Mouse (Mus musculus) heart, postnatal 10 days (tissue): Measurements from ENCODE around the gene 9130213A22Rik. TPM values are rescaled to one million over a fixed set of nuclear protein-coding genes. Genes with fewer than 3 reads are reported as not detected.

Experiments used
- DNase-seq, 2 experiments: peaks; one replicate each; pipeline ENCODE4 v3.0.0; 2021
- intact Hi-C: fragments of 180-260 bp; cut with DNase I; formaldehyde crosslinking; loops from one replicate; pipeline ENCODE4 v1.15.1; 2025
- total RNA-seq, 2 experiments: library from RNA; stranded (reverse); gene quantifications; 2 replicates each; pipeline ENCODE4 v1.2.3; 2021

Gene 9130213A22Rik
- total RNA-seq, 2 experiments from 2014 or later: 0.42 to 0.60 TPM

DNA sequence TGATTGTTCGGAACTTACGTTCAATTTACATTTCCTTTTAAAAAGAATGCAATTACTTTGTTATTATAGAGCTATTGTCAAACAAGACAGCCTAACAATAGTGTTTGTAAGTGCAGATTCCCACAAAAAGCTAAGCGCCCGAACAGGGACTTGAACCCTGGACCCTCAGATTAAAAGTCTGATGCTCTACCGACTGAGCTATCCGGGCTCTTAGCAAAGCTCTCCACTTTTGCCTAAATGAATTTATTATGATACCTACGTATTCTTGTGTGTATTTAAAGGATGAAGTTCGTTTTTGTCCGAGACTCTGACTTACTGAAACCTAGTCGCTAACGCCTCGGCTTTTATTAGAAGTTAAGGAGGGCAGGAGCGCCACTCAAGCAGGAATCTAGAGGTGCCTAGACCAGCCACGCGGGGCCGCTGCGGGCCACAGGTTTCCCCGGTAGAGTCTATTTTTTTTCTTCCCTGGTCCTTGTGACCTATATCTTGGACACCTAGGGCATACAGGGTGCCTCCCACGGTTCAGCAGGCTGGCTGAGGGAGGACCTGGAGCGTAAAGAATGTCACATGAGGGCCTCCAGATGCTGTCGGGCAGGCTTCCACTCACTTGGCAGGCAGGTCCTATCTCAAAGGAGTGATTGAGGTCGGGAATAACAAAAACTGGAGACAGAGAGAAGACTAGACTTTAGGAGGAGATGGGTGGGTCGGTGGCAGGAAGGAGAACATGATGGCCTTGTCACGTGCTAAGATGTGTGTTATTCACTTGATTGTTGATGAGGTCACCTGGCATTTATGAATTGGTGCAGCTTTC lies 2.9 kb upstream of the 9130213A22Rik start:
- peak; percentile 87 to 88 for DNase-seq
- intact Hi-C loops: loop anchor here (1.0 to 5.0 kb wide), 2 partner anchors 25 to 247 kb away; no protein-coding TSS in a partner anchor

DNA sequence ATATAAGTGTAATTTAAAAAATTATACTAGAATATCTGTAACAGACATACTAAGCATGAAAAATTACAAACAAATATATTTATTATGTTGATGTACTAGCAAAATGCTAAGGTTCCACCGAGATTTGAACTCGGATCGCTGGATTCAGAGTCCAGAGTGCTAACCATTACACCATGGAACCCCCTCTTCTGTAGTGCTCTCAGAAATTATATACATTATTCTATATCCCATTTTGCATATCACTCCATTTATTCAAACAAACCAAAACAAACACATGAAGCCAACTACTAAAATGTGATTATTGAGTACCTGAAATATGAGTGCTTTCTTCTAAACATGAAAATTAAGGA lies 2.1 kb upstream of the 9130213A22Rik start:
- intact Hi-C loops: loop anchor here (1.0 kb wide), 2 partner anchors 61 to 84 kb away; no protein-coding TSS in a partner anchor
- peak; percentile 77 to 81 for DNase-seq

DNA sequence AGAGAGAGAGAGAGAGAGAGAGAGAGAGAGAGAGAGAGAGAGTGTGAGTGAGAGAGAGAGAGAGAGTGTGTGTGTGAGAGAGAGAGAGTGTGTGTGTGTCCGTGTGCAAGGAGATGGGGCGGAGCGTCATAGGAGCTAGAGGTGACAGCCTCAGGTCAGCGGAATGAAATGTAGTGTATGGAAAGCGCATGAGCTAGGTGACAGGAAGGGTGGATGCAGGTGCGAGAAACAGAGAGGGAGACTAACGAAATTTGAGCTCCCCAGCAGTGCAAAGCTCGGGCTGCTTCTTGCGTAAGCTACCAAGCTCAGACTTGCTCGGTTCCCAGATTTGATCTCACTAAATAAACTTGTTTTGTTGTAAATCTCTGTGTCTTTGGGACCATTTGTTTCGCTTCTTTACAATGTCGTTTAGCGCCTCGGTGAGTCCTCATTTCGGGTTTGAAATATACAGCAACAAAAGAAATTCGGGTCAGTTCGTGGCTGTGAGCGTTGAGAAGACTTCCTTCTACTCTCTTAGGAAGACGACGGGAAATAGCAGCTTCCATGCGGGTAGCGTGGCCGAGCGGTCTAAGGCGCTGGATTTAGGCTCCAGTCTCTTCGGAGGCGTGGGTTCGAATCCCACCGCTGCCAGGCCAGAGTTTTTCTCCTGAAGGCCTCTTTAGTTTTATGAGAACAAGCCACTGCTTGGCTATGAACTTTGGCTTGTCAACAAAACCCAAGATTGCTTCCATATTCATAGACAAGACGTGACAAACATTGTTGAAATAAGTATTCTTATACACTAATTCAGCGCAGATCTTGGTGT lies 1.5 kb upstream of the 9130213A22Rik start:
- intact Hi-C loops: loop anchor here (1.0 to 2.0 kb wide), 3 partner anchors 35 to 84 kb away; partner anchors contain the start of gene Vamp2
- peak; percentile 92 to 94 for DNase-seq

DNA sequence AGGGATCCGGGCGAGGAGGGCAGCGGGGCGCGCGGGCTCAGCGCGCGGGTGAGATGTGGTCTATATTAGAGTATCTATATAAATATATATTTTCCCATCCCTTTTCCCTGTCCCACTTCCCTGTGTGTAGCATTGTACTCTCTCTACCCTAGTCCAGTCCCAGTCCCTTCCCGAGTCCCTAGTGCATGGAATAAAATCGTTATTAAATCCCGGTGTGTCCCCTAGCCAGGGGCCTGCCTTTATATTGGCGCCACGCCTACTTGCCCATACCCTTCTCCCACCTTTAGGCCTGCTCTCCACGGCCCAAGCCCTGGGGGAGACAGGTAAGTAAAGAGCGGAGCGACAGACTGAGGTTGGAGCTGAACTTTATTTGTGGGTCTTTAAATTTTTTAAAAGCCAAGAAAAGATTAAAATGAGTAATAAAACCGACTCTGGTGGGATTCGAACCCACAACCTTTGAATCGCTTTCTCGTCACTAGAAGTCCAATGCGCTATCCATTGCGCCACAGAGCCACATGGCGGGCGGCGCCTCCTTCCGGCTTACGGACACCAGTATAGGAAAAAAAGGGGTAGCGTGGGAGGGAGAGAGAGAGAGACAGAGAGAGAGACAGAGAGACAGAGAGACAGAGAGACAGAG lies 785 bp upstream of the 9130213A22Rik start:
- intact Hi-C loops: loop anchor here (2.0 kb wide), 1 partner anchor 34 kb away; the partner anchor contains the start of gene Vamp2
- DNase-seq: peak; percentile 93 to 95

DNA sequence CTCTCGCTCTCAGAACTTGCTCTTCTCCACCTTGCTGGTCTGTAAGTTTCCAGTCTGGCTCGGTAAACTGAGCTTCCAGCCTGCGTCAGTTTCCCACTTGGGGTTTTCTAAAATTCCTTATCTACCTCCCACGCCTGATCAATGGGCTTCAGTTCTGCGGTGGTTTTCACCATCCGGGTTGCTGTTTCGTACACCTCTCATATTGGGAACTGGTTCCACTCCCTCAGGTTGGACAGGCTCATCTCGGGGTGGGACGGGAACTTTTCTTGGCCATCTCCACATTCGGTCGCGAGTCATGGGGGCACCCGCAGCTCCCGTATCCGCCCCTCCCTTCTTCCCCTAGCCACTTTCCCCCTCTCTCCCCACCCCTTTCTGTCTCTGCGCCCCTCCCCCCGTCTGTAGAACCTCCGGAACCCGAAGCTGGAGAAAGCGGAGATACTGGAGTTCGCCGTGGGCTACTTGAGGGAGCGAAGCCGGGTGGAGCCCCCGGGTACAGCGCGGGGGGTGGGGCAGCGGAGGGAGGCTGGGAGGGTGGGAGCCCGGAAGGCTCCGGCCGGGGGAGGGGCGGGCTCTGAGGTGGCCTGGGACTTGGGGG lies 551 bp downstream of the 9130213A22Rik start:
- no peak for DNase-seq
- intact Hi-C loops: loop anchor here (1.0 to 2.0 kb wide), 2 partner anchors 33 to 55 kb away; partner anchors contain the start of gene Vamp2

DNA sequence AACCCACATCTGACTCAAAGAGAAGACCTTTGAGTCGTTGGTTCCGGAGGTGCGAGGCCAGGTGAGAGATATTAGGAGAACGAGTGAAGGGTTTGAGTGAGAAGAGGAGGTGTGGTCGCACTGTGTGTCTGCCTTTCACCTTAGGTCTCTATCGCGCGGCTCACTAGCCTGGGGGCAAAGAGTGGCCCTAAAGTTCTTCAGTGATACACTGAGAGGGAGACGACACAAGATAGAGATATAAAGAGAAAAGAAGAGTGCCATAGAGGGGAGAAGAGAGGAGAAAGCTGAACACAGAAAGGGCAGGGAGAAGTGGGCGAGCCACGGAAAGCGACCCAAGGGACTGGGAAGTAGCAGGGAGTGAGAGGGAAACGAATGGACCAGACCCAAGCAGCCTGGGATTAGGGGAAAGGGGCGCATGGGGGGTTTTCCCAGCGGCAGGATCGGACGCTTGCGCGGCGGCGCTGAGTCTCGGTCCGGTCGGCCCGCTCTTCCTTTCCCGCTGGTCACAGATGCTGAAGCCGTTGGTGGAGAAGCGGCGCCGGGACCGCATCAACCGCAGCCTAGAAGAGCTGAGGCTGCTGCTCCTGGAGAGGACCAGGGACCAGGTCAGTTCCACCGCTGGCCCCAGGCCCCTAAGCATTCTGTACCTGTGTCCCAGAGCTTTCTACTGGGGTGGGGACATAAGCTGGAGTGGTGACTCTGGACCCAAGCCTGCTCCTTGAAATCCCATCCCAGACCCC lies 1.2 kb downstream of the 9130213A22Rik start:
- peak; percentile 57 to 58 for DNase-seq
- intact Hi-C loops: no loop called here

DNA sequence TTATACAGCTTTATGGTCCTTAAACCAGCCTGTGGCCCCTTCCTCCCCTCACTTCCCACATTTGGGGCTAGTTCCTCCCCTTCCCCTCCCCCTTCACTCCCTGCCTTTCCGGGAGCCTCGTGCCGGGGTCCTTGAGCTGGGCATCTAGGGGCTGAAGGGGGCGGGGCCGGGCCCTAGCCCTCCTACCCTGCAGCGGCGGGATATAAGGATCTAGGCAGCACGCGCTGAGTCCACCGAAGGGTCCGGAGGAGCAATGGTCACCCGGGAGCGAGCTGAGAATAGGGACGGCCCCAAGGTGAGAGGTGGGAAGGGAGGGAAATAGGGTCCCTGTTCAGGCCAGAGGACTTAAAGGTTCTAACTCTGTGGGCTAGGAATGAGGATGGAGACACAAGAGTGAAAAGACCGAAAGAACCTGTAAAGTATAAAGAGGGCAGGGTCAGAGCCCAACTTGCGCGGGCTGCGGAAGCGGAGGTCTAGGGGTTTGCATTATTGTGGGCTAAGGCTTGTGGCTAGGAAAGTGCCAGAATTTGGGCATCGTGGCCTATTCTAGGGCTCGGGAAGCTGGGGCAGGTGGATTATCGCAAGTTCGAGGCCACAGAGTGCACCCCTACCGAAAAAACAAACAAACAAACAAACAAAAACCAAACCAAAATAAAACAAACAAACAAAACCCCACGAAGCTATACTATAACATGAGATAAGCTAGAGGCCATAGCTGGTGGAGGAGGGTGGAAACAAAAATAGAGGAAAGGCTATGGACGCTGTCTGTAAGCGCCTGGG lies 2.0 kb downstream of the 9130213A22Rik start, which contains the start of gene Hes7:
Gene Hes7 (plus strand): TSS at position 184 of the 780 bp plus-strand sequence.
- DNase-seq: no peak
- intact Hi-C loops: no loop called here

DNA sequence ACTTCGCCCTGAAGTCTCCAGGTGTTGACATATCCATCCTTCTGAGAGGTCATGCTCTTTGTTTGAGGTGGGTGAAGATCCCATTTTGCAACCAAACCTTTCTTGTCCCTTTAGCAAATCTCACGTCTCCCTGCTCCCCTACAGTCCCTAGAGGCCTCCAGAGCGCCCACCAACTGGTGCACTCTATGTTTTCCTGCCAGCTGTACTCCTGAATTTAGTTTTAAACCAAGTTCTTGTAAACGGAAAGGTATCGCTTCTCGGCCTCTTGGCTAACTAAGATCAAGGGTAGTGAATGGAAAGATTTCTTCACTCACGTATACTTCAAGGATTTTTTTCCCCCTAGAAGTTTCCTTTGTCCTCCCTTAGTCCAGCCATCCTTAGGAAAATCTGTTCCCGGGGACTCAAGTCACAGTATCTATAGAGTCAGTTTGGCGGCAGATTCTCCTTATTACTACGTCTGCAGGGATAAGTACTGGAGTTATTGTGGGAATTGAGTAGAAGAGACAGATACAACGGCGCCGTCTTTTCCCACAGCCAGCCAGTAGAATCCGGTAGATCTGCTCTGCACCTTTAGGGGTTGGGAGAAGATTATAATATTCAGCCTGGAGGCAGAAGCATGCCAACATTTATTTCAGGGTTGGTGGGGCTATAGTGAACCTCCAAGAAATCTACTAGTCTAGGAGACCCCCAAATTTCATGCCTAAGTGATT lies 2.8 kb downstream of the 9130213A22Rik start:
- intact Hi-C loops: no loop called here
- DNase-seq: no peak

DNA sequence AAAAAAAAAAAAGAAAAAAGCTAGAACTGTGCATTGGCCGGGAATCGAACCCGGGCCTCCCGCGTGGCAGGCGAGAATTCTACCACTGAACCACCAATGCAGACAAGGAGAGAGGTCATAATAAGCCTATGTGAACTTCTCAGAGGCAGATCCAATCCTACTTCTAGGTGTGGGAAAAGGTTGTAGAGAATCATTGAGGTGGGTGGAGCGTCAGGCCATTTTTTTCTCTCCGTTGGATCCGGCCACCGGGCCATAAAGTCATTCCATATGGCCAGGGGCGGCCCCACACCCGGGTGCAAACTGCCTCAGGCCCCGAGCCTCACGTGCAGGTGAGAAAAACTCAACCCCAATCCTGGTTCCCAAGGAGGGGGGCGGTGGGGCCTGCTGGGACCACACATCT lies 3.6 kb downstream of the 9130213A22Rik start:
- intact Hi-C loops: no loop called here
- DNase-seq: peak; percentile 92 to 95

DNA sequence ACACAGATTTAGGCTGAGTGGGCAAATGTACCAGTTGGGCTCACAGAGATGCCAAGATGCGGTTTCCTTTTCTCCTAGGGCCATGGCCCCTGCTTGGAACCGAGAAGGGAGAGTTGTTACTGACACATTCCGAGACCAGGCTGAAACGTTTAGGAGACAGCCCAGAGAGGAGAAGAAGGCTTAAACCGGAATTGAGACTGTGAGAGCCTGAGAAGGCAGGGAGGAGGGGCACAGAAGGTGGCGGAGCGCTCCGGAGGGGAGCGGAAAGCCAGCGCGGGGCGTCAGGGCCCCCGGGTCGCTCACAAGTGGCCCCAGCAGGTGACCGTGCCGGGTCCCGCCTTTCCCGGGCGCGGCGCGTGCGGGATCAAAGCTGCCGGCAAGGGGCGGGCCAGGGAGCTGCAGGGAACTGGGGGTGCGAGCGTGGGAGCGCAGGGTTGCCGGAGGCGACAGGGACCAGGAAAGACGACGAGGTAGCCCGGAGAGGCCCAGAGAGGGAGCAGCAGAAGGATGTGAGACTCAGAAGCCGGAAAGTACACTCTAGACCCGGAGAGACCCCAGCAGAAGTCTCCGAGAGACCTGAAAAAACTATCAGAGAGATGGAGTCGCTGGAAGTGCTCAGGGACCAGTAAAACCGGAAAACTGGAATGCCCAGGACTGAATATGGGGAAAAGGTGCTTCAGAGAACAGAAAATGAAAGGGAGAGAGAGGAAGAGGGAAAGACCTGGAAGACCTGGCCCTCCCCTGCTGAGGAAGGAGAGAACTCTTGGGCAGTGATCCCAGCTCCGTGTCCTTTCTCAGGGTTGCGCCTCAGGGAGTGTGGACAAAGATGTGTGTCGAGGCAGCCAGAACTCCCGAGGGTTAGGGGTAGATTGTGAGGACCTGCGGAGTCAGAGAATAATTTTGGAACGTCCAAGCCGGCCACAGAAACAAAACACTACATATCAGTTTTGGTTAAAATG lies 4.4 kb downstream of the 9130213A22Rik start:
- intact Hi-C loops: no loop called here
- DNase-seq: peak; percentile 76 to 79

DNA sequence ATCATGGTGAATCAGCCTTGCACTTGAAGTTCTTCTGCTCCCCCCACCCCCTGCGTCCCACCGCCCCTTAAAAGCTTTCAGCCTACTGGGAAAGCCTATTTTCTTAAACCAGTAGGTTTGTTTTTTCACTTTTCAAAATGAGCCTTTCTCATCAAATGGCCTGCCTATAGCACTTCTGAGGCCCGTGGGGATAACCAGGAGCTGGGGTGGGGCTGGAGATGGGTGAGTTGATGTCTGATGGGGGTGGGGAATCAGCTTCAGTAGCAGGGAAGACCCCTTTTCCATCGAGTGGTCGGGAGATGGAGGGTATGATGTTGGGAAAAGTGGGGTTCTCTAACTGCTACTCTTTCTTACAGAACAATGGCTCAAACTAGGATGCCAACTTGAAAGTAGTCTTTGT lies 5.5 kb downstream of the 9130213A22Rik start:
- intact Hi-C loops: no loop called here
- DNase-seq: no peak

DNA sequence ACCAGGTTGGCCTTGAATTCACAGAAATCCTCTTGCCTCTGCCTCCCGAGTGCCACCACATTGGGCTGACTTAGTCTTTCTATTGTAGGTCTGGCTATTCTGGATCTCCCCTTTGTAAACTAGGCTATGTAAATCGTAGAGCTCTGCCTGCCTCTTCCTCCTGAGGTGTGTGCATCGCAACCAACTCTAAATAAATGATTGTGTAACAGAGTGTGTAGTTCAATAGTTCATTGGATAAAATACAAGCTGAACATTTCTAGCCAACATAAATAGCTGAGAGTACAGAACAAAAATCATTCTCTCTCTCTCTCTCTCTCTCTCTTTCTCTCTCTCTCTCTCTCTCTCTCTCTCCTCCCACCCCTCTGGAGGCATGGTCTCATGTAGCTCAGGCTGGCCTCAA lies 7.8 kb downstream of the 9130213A22Rik start:
- DNase-seq: no peak
- intact Hi-C loops: loop anchor here (2.0 kb wide), 1 partner anchor 14 kb away; no protein-coding TSS in a partner anchor

DNA sequence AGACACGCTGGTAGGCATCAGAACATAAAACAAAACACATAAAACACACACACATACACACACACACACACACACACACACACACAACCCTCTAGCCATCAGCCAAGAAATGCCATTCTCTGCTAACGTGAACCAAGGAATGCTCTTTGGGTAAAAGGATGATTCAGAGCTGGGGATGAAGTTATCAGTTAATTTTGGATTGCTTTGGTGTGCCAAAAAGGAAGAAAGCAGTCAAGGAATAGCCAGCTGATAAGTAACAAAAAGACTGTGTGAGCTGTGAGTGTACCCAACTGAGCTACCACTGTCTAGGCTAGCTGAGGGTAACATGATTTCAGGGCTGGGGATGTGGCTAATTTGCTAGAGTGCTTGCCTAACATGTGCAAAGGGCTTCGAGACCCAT lies 8.4 kb downstream of the 9130213A22Rik start:
- intact Hi-C loops: loop anchor here (2.0 kb wide), 1 partner anchor 13 kb away; no protein-coding TSS in a partner anchor
- no peak for DNase-seq

DNA sequence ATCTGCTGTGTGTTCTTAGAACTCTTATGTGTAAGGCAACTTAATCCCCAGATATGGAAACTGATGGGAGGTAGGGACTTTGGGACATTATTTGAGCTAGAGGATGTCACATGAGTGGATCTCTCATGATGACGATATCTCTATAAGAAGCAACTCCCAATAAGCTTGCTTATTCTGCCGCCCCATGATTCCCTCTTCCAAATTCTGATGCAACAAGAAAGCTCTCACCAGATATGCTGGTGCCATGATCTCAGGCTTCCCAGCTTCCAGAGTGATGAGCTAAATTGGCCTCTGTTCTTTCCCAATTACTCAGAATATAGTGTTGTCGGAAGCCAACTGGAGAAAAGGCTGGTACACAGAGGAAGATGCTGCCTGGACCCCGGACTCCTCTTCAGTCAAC lies 10.5 kb downstream of the 9130213A22Rik start:
- intact Hi-C loops: no loop called here
- DNase-seq: no peak

DNA sequence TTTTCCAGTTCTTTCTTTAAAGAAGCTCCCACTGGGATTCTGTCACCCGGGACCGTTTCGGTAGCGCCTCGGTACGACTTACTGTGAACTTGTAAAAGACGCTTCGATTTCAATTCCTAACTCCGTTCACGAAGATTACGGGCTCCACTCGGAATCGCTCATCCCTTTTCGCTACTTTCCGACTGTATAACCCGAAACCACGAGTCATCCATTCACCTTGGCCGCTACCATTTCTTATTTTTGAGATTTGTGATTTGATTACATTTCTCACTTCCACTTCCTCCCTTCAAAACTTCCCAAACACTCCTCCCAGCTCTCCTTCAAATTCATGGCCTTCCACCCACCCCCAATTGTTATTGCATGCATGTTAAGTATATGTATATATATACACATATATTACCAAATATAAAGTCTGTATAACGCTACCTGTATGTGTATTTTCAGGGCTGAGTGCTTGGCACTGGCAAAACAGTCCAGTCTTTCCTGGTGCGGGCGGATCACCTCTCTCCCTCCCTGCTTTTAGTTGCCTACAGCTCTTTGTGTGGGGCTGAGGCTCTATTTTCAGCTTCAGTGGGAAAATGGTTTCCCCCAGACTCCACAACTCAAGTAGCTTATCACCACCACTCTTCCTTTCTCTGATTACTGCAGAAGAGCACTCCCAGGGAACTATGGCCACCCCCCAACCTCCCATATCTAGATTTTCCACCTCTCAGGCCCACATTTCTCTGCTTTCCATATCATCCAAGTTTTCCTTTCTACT lies 11.2 kb downstream of the 9130213A22Rik start:
- no peak for DNase-seq
- intact Hi-C loops: no loop called here

DNA sequence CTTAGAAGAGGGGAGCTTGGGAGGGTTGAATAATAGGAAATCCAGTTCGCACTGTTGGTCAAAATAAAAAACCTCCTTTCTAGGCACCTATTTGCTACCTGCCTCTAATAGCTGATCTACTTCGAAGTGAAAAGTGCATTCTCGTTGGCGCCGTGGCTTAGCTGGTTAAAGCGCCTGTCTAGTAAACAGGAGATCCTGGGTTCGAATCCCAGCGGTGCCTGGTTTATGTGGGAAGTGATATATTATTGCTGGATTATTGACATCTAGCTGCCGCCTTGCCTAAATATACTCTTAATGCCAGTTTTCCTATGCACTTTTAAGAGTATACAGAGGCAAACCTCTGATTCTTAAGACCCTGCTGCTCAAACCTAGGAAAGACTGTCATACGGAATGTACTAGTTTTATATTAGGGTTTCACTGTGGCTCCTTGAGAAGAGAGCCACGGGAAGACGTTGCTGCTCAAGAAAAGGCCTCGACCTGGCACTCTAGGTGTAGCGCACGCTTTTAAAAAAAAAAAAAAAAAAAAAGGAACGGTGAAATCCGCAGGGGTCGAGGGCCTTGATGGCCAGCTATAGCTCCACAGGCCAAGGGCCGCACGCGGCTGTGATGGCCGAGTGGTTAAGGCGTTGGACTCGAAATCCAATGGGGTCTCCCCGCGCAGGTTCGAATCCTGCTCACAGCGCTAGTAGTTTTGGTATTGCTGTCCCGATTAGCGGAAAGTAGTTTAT lies 11.9 kb downstream of the 9130213A22Rik start:
- intact Hi-C loops: no loop called here
- peak; percentile 96 to 98 for DNase-seq
